Mouse (Mus musculus): ENCODE measurements around the gene Tspan3.

DNA sequence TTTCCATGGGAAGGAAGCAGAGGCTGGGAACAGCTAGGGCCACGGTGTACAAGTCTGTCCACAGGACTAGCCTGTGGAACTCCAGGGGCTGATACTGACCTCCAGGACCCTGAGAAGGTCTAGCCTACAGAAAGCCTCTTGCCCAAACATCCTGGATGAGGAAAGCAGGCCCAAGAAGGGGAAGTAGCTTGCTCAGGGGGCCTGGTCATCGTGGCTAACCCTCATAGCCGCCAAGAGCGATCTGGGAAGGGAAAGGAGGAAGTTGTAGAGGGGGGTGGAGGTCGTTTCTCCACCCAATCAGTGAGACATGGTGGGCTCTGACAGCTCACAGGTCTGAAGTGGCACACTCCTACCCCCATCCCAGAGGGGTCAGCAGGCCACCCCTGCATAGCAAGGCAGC, 57.1 kb downstream of the Tspan3 start:
- TF ChIP-seq POLR2A (IDR thresholded peaks at IDR 0.05; ENCODE audit: extremely low read depth, insufficient read depth, low read length) (no peak), CTCF (IDR thresholded peaks at IDR 0.05; ENCODE audit: low read depth, low read length) (no peak)

Measured in liver, adult 2 months (tissue).